Mouse (Mus musculus): ENCODE results near the gene Tcf7l2.

Gene Tcf7l2

GRCm38 (mm10) chr19:55757403-55757802 is 15.8 kb downstream of the Tcf7l2 start:
- no peak for DNase-seq (ENCODE audit: low read depth, low spot score)

GRCm38 (mm10) chr19:55758158-55758557 is 16.5 kb downstream of the Tcf7l2 start:
- DNase-seq (ENCODE audit: low read depth, low spot score), result no peak

GRCm38 (mm10) chr19:55759006-55759405 is 17.4 kb downstream of the Tcf7l2 start:
- DNase-seq (ENCODE audit: low read depth, low spot score), result no peak

GRCm38 (mm10) chr19:55761086-55761485 is 19.5 kb downstream of the Tcf7l2 start:
- DNase-seq (ENCODE audit: low read depth, low spot score), result no peak

- no peak for DNase-seq (ENCODE audit: low read depth, low spot score)
Observed at GRCm38 (mm10) chr19:55762187-55762586, 20.6 kb downstream of the Tcf7l2 start.

GRCm38 (mm10) chr19:55765814-55766213 is 24.2 kb downstream of the Tcf7l2 start:
- DNase-seq (ENCODE audit: low read depth, low spot score), result no peak

GRCm38 (mm10) chr19:55767104-55767503 is 25.5 kb downstream of the Tcf7l2 start:
- DNase-seq (ENCODE audit: low read depth, low spot score), result no peak

GRCm38 (mm10) chr19:55767579-55767978 is 26.0 kb downstream of the Tcf7l2 start:
- DNase-seq (ENCODE audit: low read depth, low spot score), result no peak

GRCm38 (mm10) chr19:55768246-55768645 is 26.6 kb downstream of the Tcf7l2 start:
- DNase-seq (ENCODE audit: low read depth, low spot score), result no peak

- no peak for DNase-seq (ENCODE audit: low read depth, low spot score)
Observed at GRCm38 (mm10) chr19:55768889-55769288, 27.3 kb downstream of the Tcf7l2 start.

GRCm38 (mm10) chr19:55774334-55774733 is 32.7 kb downstream of the Tcf7l2 start:
- DNase-seq (ENCODE audit: low read depth, low spot score), result no peak

GRCm38 (mm10) chr19:55774824-55775223 is 33.2 kb downstream of the Tcf7l2 start:
- DNase-seq (ENCODE audit: low read depth, low spot score), result peak; percentile 19

- no peak for DNase-seq (ENCODE audit: low read depth, low spot score)
Observed at GRCm38 (mm10) chr19:55779871-55780270, 38.3 kb downstream of the Tcf7l2 start.

- no peak for DNase-seq (ENCODE audit: low read depth, low spot score)
Observed at GRCm38 (mm10) chr19:55781087-55781486, 39.5 kb downstream of the Tcf7l2 start.

- no peak for DNase-seq (ENCODE audit: low read depth, low spot score)
Observed at GRCm38 (mm10) chr19:55781681-55782080, 40.1 kb downstream of the Tcf7l2 start.

- no peak for DNase-seq (ENCODE audit: low read depth, low spot score)
Observed at GRCm38 (mm10) chr19:55784796-55785418, 43.3 kb downstream of the Tcf7l2 start.

GRCm38 (mm10) chr19:55787420-55787819 is 45.8 kb downstream of the Tcf7l2 start:
- DNase-seq (ENCODE audit: low read depth, low spot score), result no peak

GRCm38 (mm10) chr19:55788285-55788904 is 46.8 kb downstream of the Tcf7l2 start:
- DNase-seq (ENCODE audit: low read depth, low spot score), result peak; percentile 68

GRCm38 (mm10) chr19:55788905-55789295 is 47.3 kb downstream of the Tcf7l2 start:
- no peak for DNase-seq (ENCODE audit: low read depth, low spot score)

GRCm38 (mm10) chr19:55789838-55790237 is 48.2 kb downstream of the Tcf7l2 start:
- no peak for DNase-seq (ENCODE audit: low read depth, low spot score)

GRCm38 (mm10) chr19:55791293-55791692 is 49.7 kb downstream of the Tcf7l2 start:
- no peak for DNase-seq (ENCODE audit: low read depth, low spot score)

- no peak for DNase-seq (ENCODE audit: low read depth, low spot score)
Observed at GRCm38 (mm10) chr19:55791886-55792285, 50.3 kb downstream of the Tcf7l2 start.

- DNase-seq (ENCODE audit: low read depth, low spot score), result no peak
Observed at GRCm38 (mm10) chr19:55792571-55792970, 51.0 kb downstream of the Tcf7l2 start.

- DNase-seq (ENCODE audit: low read depth, low spot score), result no peak
Observed at GRCm38 (mm10) chr19:55793029-55793428, 51.4 kb downstream of the Tcf7l2 start.

Data from telencephalon, adult 2 months (tissue).